In genomic region chr19:4162646-4163542, GRCm38 (mm10) we compare ENCODE assay signal across 8 mouse cellular contexts. TPM values are rescaled to one million over a fixed set of nuclear protein-coding genes. Genes with fewer than 3 reads are reported as not detected.
DNase-seq lines count a peak whose midpoint lies in the region; ATAC-seq lines count a peak whose summit lies in the region.

Gene Rps6kb2 (minus strand): TSS chr19:4163354.

- peak; percentile 95 for ATAC-seq in inflammation-experienced regulatory T-cells, adult 6 months
- peak; percentile 79 for ATAC-seq in megakaryocyte-erythroid progenitor cell, adult 5-6 weeks (replicated peaks; ENCODE audit: low FRiP score, low TSS enrichment, poor library complexity, severe bottlenecking)

- DNase-seq in adipocyte (ENCODE audit: low spot score): peak; percentile 98
- peak; percentile 98 for DNase-seq in embryo, embryonic 10 days (ENCODE audit: low spot score)
- peak; percentile 95 for DNase-seq in gastrocnemius, postnatal 14 days
- peak; percentile 97 for DNase-seq in left cerebral cortex, postnatal 10 days (ENCODE audit: extremely low spot score in 1 of 2, low spot score in 2 of 2)
- DNase-seq in right cerebral cortex, postnatal 25 days: peak; percentile 97
- peak; percentile 91 to 96 for DNase-seq in urinary bladder, postnatal 4 days (ENCODE audit: low spot score in 2 of 2)

- intact Hi-C loops in gastrocnemius, postnatal 14 days (cut with DNase I; ENCODE audit: low total_unique reads): no loop called here
- intact Hi-C loops in left cerebral cortex, postnatal 10 days (cut with DNase I): no loop called here

RNA-seq across cellular contexts. Expression of gene Rps6kb2, which starts in this region (rescaled TPM):
- total RNA-seq in gastrocnemius, postnatal 14 days (2021): 10 to 100 TPM; 28.5 to 31.3 TPM
- 10 to 100 TPM; 26.3 to 35.3 (median 30.1) TPM for polyA plus RNA-seq in inflammation-experienced regulatory T-cells, adult 6 months (2017; shearing (Covaris generic))
- total RNA-seq in left cerebral cortex, postnatal 10 days (2021): 10 to 100 TPM; 34.1 to 35.0 TPM
- 60.4 and 60.9 TPM in 2 replicates for total RNA-seq in megakaryocyte-erythroid progenitor cell, adult 5-6 weeks (2014; fragmentation: Nextera tagmentation)
- 14.7 and 39.7 TPM in 2 replicates for total RNA-seq in megakaryocyte-erythroid progenitor cell, adult 5-6 weeks (2017)

Comparison
In these comparisons a context has a peak if more than half of its experiments do, and no peak if none do; other contexts are left out.
1. Peak in every context shown above with its lines: DNase-seq and ATAC-seq.